Mouse (Mus musculus): ENCODE results near the gene Tnfrsf25.
A peak's percentile ranks its signal among the peaks of the same experiment; 100 is the strongest.

The Tnfrsf25 gene

DNA sequence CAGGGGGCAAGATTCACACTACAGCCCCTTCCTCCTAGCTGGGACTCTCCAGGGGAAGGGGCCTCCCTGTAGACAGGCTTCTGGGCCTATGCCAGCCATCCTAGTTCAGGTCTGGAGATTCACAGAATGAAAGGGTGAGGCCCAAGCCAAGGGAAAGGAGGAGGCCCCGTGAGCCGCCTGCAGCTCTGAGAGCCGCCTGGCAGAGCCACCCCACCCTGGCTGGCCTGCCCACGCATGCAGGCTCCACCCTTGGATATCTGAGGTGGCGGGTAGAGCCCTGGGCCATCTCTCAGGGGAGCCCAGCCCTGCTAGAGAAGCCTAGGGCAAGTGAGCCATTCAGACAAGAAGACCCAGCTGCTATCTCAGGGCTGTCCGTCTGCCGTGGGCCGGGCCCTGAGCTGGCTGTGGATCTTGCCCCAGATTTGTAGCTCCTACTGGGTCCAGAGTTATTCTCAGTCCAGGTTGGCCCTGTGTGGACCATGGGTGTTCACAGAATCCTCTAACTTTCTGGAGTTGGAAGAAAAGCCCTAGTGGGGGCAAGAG lies 22.9 kb upstream of the Tnfrsf25 start:
- DNase-seq = no peak

DNA sequence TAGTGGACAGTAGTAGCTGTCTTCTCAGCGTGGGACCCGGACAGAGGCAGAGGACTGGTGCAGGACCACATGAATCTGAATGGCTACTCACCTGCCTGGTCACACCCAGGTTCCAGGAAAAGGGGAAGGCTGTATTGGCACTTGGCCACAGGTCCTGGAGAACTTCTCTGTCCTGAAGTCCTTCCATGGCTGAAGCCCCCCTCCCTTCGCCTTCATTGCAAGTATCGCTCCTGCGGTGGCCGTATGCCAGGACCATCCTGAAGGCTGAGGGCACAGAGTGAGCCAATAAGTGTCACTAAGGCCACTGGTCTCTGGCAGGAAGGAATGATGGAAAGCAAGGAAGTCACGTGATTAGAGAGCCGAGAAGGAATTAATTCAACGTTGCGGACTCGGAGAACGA lies 21.5 kb upstream of the Tnfrsf25 start:
- no peak for DNase-seq

DNA sequence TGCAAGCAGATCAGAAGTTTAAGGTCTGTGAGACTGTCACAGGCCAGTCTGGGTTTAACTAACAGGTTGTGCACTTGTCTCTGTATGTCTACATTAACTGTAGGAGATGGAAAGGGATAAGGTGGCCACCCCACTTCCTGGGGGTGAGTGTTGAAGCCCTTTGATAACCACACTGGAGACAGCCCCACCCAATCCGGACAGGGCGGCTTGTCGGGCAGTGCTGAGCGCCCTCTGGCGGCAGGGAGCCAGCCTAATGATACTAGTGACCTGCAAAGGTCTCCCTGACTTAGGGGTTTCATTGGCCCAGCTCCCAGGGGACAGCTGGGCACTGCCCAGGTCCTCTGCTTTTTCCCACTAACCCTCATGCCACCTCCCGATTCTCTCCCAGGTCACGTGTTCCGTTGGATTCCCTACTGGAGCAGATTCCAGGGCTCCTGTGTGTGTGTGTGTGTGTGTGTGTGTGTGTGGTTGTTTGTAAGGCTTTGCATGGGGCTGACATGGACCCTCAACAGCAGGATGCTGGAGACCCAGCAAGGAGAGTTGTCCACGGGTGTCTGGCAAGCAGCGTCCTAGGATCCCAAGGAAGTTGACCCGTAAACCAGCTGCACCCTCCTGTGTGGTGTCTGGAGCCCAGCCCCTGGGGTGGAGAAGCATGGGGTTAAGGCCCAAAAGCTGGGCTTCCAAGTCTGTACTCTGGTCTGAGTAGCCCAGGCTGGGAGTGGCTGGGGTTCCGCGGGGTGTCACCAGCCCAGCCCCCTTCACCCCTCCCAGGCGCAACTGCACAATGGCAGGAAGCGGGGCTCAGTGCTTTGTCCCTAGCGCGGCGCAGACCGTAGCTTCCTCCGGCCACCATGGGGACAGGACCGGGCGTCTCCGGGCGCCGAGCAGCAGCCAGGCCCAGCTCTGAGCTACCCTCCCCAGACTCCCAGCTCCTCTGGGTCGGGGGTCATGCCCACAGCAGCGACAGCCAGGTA lies 19.5 kb upstream of the Tnfrsf25 start:
- DNase-seq = peak; percentile 86

DNA sequence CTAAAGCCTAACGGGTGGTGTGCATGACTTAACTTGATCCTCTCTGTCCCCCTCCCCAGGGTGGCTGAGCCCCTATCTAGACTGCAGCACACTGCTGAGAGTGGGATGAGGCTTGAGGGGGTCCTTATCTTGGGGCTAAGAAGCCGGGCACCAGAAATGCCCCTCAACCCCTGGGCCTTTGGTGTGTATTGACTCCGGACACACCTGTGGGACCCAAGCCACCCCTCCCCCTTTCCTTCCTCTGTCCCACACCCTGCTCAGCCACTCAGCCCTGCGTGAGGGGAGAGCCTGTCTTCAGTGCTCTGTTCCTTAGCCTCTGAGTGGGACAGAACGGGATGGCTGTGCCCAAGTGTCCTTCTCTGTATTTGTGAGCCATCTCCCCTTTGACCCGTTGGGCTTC lies 18.8 kb upstream of the Tnfrsf25 start:
- DNase-seq = no peak

DNA sequence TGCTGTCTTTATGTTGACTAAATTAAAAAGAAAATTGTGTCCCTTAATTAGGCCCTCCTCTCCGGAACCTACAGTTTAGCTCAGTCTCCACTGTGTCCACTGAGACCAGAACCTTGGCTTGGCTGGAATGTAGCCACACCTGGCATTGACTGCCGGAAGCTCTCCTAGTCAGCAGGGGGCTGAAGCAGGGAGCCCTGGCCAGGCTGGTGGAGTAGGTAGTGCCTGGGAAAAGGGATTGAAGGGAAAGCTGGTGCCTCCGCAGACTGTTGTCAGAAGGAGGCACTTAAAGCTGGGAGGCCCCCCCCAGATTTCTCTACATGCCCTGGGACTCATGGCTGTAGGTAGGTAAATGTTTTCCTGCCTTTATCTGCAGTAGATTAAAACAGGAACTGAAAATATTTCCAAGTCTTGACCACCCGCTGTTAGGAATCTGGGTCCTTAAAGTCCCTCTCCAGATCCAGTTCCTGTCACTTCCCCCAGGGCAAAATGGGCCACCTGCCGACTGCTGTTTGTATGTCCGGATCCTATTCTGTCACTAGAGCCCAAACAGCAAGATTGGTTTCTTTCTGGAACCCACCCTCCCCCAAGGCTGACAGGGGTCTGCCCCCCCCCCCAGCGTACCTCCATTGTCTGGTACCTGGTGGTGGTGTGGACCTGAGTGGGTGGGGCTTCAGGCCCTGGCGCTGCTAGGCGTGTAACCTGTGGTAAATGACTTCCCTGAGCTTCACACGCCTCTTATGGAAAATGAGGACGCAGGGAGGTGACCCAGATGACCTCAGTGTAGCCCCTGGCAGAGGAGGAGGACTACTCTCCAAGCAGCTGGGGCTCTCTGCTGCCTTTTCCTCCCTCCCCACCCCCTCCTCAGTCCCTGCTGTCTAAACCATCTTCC lies 17.6 kb upstream of the Tnfrsf25 start:
- no peak for DNase-seq

DNA sequence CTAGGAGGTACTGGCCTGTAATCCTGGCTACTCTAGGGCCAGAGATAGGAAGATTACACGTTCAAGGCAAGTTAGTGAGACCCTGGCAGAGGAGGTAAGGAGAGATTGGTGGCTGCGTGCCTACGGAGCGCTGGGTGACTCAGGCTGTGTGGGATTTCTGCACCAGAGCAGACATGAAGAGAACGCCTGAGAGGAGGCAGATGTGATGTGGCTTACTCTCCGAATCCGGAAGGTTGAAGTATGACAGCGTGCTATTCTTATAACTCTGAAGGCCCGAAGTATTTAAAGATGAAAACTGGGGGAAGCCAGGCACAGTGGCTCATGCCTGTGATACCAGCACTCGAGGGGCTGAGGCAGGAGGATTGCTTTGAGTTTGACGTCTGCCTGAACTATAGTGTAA lies 15.2 kb upstream of the Tnfrsf25 start:
- no peak for DNase-seq

DNA sequence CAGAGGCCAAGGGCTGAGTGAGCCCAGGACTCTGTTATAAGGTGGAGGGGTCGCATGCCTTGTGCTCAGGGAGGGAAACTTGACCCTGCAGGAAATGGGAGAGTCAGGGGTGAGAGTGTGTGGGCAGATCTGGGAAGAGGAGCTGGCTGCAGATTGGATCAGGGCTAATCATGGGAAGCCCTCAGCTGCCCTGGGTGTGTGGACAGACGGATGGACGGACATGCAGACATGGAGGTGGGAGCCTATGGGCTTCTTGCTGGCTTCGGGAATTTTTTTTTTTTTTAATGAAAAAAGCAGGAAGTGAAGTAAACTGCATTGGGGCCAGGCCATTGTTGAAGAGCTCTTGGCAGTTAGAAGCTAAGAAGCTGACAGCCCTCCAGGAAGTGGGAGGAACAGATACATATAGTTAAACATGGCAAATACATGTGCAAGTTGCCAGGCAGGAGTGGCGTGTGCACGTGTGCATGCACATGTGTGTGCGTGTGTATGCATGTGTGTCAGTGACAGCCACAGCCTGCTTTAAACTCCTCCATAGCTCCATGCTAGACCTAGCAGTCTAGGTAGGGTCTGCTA lies 14.6 kb upstream of the Tnfrsf25 start:
- DNase-seq = no peak

DNA sequence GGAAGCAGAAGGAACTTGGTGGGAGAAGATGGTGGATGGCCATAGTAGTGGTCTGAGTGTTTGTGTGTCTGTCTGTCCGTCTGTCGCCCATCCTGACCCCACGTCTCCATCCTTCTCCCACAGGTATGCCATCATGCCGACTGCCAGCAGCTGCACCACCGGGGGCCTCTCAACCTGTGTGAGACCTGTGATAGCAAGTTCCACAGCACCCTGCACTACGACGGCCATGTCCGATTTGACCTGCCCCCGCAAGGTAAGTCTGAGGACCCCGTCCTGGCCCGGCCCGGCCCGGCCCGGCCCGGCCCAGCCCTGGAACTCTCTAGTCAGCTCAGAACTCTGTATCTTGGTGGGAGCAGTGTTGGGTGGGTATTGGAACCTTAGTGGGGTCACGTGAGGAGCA lies 13.8 kb upstream of the Tnfrsf25 start:
- DNase-seq = no peak

DNA sequence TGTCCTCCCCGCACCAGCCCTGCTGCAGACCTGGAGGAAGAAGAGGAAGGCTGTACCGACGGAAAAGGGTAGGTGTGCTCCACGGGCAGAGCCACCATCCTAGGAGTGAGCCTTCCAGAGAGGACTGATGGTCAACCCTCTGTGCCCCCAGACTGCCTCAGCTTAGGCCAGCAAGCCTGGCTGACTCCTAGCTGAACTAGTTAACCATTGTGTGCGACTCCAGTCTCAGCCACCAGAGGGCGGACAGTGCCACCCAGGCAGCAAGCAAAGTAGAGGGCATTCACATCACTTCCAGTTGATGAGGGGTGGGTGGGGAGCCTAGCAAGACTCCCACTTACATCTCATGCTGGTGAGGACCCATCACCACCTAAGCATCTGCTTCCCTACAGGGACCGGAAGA lies 12.7 kb upstream of the Tnfrsf25 start:
- peak; percentile 87 for DNase-seq

DNA sequence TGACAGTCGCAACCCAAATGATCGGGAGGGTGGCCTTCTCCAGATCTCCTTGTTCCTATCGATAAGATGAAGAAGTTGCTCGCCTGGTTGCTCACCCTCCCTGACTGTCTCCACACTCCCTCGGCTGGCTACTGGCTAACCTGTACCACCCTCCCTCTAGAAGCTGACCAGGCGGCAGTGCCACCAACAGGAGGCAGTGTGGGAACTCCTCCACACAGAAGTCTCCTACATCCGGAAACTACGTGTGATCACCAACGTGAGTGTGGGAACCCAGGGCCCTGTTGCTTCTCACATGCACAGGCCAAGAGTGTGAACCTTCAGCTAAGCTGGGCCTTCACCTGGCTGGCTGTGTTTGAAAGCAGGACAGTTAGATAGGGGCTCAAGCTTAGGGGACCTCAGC lies 9.0 kb upstream of the Tnfrsf25 start:
- DNase-seq = peak; percentile 25

DNA sequence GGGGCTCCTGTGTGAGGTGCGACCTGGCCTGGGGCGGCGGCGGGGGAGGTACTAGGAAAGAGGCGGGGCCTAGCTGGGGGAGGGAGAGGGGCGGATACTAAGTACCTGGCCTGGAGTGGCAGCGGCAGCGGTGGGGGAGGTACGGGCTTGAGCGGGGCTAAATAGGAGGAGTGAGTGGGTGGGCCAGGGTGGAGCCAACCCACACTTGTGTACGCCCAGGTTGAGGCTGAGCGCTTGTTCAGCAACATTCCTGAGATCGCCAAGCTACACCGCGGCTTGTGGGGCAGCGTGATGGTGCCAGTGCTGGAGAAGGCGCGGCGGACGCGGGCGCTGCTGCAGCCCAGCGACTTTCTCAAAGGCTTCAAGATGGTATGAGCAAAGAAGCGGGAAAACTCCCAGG lies 8.2 kb upstream of the Tnfrsf25 start:
- peak; percentile 89 for DNase-seq

DNA sequence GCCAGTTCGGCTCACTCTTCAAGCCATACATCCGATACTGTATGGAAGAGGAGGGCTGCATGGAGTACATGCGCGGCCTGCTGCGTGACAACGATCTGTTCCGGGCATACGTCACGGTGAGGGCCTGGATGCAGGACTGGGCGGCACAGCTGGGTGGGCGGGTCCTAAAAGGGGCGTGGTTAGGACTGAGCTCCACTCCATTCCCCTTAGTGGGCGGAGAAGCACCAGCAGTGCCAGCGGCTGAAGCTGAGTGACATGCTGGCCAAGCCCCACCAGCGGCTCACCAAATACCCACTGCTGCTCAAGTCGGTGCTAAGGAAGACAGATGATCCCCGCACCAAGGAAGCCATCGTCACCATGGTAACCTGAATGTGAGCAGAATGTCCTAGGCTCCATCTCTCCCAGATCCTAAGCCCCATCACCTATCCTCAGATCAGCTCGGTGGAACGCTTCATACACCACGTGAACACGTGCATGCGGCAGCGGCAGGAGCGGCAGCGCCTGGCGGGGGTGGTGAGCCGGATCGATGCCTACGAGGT lies 7.7 kb upstream of the Tnfrsf25 start:
- peak; percentile 90 for DNase-seq

DNA sequence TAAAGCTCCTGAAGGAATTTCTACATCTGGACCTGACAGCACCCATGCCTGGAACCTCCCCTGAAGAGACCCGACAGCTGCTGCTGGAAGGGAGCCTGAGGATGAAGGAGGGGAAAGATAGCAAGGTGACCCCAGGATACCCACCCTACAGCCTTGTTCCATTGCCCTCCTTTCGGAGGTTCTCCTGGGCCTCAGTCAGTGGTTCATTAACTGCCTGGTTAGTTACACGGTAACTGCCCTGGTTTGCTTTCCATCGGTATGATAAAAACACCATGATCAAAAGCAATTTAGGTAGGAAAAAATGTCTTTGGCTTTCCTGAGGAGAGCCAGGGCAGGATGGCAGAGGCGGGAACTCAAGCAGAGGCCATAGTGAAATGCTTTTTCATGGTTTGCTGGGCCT lies 7.1 kb upstream of the Tnfrsf25 start:
- DNase-seq = peak; percentile 25

DNA sequence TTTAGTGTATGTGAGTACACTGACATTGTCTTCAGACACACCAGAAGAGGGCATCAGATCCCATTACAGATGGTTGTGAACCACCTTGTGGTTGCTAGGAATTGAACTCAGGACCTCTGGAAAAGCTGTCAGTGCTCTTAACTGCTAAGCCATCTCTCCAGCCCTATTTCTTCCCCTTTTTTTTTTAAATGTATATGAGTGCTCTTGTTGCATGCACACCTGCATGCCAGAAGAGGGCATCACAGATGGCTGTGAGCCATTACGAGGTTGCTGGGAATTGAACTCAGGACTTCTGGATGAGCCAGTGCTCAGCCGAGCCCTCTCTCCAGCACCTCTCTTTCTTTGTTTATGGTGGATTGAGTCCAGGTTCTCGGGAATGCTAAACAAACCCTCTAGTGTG lies 6.2 kb upstream of the Tnfrsf25 start:
- no peak for DNase-seq

DNA sequence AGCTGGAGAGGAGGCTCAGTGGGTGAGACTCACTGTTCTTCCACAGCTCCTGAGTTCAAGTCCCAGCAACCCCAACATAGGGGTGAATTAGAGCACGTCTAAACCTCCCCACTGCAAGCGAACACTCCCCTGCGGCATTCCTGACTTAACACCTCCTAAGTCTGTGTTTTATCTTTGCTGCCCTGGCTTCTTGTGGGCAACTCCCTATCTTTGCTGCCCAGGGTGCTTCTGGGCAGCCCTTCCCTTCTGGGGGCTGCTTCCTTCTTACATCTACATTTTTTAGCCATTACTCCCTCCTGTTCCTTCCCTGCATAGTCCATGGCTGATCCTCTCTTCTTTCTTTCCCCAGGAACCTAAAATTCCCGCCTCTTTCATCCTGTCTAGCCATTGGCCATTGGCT lies 5.0 kb upstream of the Tnfrsf25 start:
- no peak for DNase-seq

DNA sequence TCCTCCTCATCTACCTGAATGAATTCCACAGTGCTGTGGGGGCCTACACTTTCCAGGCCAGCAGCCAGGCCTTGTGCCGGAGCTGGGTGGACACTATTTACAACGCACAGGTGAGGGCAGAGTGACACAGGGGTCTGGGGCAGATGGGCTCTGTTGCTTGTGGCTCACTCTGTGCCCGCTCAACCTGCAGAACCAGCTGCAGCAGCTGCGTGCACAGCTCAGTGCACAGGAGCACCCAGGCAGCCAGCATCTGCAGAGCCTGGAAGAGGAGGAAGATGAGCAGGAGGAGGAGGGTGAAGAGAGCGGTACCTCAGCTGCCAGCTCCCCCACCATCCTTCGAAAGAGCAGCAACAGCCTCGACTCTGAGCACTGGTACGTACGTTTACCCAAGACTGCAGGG lies 3.4 kb upstream of the Tnfrsf25 start:
- no peak for DNase-seq

DNA sequence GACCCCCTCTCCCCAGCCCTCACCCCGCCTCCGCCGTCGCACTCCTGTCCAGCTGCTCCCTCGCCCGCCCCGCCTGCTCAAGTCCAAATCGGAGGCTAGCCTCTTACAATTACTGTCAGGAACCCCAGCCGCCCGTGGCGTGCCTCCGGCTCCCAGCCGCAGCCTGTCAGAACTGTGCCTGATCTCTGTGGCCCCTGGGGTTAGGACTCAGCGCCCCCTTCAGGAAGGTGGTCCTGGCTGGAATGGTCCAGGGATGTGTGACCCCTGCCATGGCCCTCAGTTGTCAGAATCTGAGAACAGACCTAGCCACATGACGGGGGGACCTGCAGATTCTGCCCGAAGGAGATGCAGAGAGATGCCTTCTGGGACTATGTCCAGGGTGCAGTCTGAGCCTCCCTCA lies 1.7 kb upstream of the Tnfrsf25 start:
- DNase-seq = no peak

DNA sequence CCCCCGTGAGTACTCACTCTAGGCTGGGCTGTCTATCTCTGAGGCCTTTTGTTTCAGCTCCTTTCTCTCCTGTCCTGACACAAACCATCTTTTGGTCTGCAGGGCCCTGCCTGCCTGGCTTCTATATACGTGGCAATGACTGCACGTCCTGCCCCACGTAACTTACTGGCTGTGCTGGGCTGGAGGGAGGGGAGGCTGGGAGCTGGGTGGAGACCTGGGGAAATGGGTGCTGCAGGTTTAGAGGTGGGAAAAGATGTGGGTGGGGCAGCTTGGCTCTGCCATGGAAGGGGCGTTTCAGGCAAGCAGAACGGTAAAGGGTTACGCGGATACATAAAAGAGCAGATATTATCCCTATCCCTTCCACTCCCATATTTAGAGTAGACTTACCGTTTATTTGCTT lies 1.8 kb downstream of the Tnfrsf25 start:
- no peak for DNase-seq

DNA sequence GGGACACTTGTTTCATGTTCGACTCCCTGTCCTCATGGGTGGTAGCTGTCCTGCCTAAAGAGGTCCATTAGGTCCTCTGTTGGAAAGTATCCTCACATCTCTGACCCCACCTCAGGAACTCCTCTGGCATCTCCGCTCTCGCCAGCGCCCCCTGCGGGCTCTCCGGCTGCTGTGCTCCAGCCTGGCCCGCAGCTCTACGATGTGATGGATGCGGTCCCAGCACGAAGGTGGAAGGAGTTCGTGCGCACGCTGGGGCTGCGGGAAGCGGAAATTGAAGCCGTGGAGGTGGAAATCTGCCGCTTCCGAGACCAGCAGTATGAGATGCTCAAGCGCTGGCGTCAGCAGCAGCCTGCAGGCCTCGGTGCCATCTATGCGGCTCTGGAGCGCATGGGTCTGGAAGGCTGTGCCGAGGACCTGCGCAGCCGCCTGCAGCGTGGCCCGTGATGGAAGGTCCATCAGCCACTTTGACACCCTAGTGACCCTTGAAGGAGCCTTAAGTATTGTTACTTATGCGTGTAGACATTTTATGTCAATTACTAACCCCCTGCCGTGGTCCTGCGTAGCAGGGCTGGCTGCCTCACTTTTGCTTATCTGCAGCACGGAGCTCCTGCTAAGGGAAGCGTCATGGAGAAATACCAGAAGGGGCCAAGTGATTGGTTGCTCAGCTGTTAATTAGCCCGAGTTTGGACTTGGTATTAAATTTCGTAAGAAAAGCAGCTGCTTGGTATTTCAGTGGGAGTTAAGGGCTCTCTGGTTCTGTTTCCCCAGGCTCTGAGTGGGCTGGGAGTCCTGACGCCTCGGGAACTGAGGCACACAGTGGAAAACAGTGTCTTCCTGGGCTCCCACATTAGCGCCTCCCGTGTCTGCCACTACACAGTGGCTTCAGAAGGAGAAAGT lies 3.9 kb downstream of the Tnfrsf25 start:
- DNase-seq = peak; percentile 68

DNA sequence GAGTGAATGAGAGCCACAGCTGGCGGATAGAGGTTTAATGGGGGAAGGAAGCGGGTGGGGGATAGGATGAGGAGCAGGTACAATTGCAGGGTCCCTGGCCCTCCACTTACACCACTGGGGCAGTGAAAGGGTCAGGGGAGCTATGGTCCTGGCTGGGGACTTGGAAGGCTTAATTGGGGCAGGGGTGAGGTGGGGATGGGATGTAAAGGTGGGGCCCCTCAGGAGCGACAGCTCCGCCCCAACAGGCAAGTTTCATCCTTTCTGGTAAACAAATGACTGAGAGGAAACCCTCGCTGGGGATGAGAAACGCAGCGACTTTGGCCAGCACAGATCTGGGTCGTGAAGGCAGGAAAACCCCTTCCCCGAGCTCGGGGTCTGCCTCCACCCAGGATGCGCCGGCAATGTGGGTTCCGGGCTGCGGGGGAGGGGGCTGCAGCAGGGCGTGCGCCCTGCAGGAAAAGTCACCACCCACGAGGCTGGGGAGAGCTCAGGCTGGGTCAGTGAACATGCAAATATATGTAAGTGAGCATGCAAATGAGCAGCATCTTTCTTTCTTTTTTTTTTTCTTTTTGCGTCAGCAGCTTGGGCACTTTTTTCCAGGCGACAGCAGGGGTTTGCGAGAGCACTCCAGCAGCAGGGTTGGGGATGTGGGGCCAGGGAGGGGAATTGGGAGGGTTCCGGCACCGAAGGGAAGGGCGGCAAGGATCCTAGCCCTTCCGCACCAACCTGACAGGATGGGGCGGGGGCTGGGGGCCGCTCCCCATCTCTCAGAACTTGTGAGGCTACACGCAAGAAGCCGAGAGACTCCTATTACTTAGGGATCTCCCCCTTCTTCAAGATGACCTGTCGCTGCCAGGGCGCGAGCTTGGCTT lies 4.8 kb downstream of the Tnfrsf25 start:
- DNase-seq = no peak

DNA sequence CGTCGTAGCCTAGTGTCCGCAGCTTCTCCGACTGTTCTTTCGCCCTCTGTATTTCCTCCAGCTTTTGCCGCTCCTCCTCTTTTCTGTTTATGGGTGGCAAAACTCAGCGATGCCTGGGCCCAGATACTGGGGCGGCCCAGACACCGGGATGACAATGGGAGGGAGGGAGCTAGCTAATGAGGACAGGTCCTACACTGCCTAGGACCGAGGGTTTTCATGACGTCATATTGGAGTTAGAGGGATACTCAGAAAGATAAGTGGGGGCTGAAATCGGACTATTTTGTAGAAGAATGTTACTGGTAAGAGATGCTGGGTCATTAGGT lies 5.4 kb downstream of the Tnfrsf25 start:
- DNase-seq = no peak

All from kidney, adult 18-20 months (tissue).